Mouse (Mus musculus) midbrain, embryonic 11.5 days (tissue): Measurements from ENCODE around the gene Gng12. TPM values are rescaled to one million over a fixed set of nuclear protein-coding genes. Genes with fewer than 3 reads are reported as not detected.

Source experiments
- ATAC-seq: fragments of 200-750 bp; cut with Nextera tagmentation; 2 replicates; pipeline ENCODE4 v1.8.0; 2017; ENCODE audit warnings: moderate TSS enrichment, moderate library complexity; ENCODE audit not compliant: low FRiP score
- DNase-seq: peaks from one replicate; pipeline ENCODE4 v3.0.0; 2015; ENCODE audit warnings: low spot score; ENCODE audit errors: missing footprints
- H3K27ac ChIP-seq: fragments of 300-500 bp; sonication (generic); 2 replicates; pipeline ENCODE4 v1.5.1; 2014; ENCODE audit warnings: low read depth, low read length
- H3K27me3 ChIP-seq: fragments of 300-500 bp; sonication (generic); 2 replicates; pipeline ENCODE4 v1.6.1; 2014; ENCODE audit warnings: mild to moderate bottlenecking, low read length, moderate library complexity, mixed read lengths; ENCODE audit not compliant: control insufficient read depth, insufficient read depth
- H3K36me3 ChIP-seq: fragments of 300-500 bp; sonication (generic); 2 replicates; pipeline ENCODE4 v1.6.1; 2014; ENCODE audit warnings: mild to moderate bottlenecking, low read length, moderate library complexity, mixed read lengths; ENCODE audit not compliant: control insufficient read depth, insufficient read depth
- H3K4me1 ChIP-seq: fragments of 300-500 bp; sonication (generic); 2 replicates; pipeline ENCODE4 v1.6.1; 2014; ENCODE audit warnings: low read length; ENCODE audit not compliant: control insufficient read depth, insufficient read depth
- H3K4me2 ChIP-seq: fragments of 300-500 bp; sonication (generic); 2 replicates; pipeline ENCODE4 v1.6.1; 2014; ENCODE audit warnings: mild to moderate bottlenecking, moderate library complexity
- H3K4me3 ChIP-seq: fragments of 300-500 bp; sonication (generic); 2 replicates; pipeline ENCODE4 v1.5.1; 2014; ENCODE audit warnings: low read depth, low read length
- H3K9ac ChIP-seq: fragments of 300-500 bp; sonication (generic); 2 replicates; pipeline ENCODE4 v1.6.1; 2014; ENCODE audit warnings: low read length
- H3K9me3 ChIP-seq: fragments of 300-500 bp; sonication (generic); 2 replicates; pipeline ENCODE4 v1.6.1; 2016; ENCODE audit warnings: low read length; ENCODE audit not compliant: control insufficient read depth
- WGBS: fragments of 180-500 bp; shearing (Covaris S2); extraction: QIAGEN DNeasy Blood & Tissue Kit; methylation state at CpG from one replicate; pipeline ENCODE4 v1.1.7; 2014; 5-methylcytosine and 5-hydroxymethylcytosine counted together
- polyA plus RNA-seq: library from polyadenylated mRNA; unstranded; fragments of >200 nt; fragmentation: Nextera tagmentation; extraction: Ambion mirVana; gene quantifications from 2 replicates; pipeline ENCODE4 v1.2.1, GENCODE M21; 2014

Gng12 gene
- polyA plus RNA-seq, 1 experiment from 2014 or later = 40.8 TPM

GRCm38 (mm10) chr6:67056889-67057564 is 160.8 kb downstream of the Gng12 start:
- Histone ChIP-seq H3K27ac (no peak overlapping the region), H3K4me1 (no peaks in the 10 kb centered on the region), H3K4me2 (no peak overlapping the region), H3K9me3 (no peaks in the 10 kb centered on the region), H3K36me3 (no peaks in the 10 kb centered on the region), H3K4me3 (no peak overlapping the region), H3K9ac (no peak overlapping the region), H3K27me3 (no peaks in the 10 kb centered on the region)
- 88% methylated on average over 3 of the region's 3 CpGs for WGBS
- DNase-seq (no peak), ATAC-seq (no peak)

- Histone ChIP-seq H3K36me3 (no peaks in the 10 kb centered on the region), H3K4me1 (no peaks in the 10 kb centered on the region), H3K4me2 (no peak overlapping the region), H3K4me3 (no peak overlapping the region), H3K9ac (no peak overlapping the region), H3K27ac (no peak overlapping the region), H3K27me3 (no peaks in the 10 kb centered on the region), H3K9me3 (no peaks in the 10 kb centered on the region)
- ATAC-seq = no peak
- peak; percentile 60 for DNase-seq
- WGBS = 90% methylated on average over 5 of the region's 5 CpGs
Observed at GRCm38 (mm10) chr6:67057574-67057973, 161.4 kb downstream of the Gng12 start.

- no peak overlapping the region for H3K9ac ChIP-seq
- no peak overlapping the region for H3K4me2 ChIP-seq
- no peaks in the 10 kb centered on the region for H3K9me3 ChIP-seq
- no peaks in the 10 kb centered on the region for H3K27me3 ChIP-seq
- H3K4me3 ChIP-seq = no peak overlapping the region
- 93% methylated on average over 7 of the region's 7 CpGs for whole genome bisulfite sequencing
- peak; percentile 26 for DNase-seq
- no peaks in the 10 kb centered on the region for H3K36me3 ChIP-seq
- no peak for ATAC-seq
- no peaks in the 10 kb centered on the region for H3K4me1 ChIP-seq
- no peak overlapping the region for H3K27ac ChIP-seq
Observed at GRCm38 (mm10) chr6:67057991-67058696, 161.9 kb downstream of the Gng12 start.

GRCm38 (mm10) chr6:67060057-67060456 is 163.9 kb downstream of the Gng12 start:
- Histone ChIP-seq H3K27me3 (no peaks in the 10 kb centered on the region), H3K4me1 (no peaks in the 10 kb centered on the region), H3K4me2 (no peak overlapping the region), H3K27ac (no peak overlapping the region), H3K4me3 (no peak overlapping the region), H3K9ac (no peak overlapping the region), H3K9me3 (no peaks in the 10 kb centered on the region), H3K36me3 (no peaks in the 10 kb centered on the region)
- WGBS = 88% methylated on average over 5 of the region's 5 CpGs
- ATAC-seq (no peak), DNase-seq (no peak)

GRCm38 (mm10) chr6:67069219-67069762 is 173.1 kb downstream of the Gng12 start:
- H3K27me3 ChIP-seq = no peaks in the 10 kb centered on the region
- no peak overlapping the region for H3K4me2 ChIP-seq
- no peak overlapping the region for H3K4me3 ChIP-seq
- 89% methylated on average over 8 of the region's 8 CpGs for WGBS
- H3K9ac ChIP-seq = no peak overlapping the region
- ATAC-seq = no peak
- DNase-seq = no peak
- no peaks in the 10 kb centered on the region for H3K36me3 ChIP-seq
- H3K4me1 ChIP-seq = no peaks in the 10 kb centered on the region
- no peak overlapping the region for H3K27ac ChIP-seq
- H3K9me3 ChIP-seq = no peaks in the 10 kb centered on the region

GRCm38 (mm10) chr6:67069800-67070315 is 173.7 kb downstream of the Gng12 start:
- Histone ChIP-seq H3K4me3 (no peak overlapping the region), H3K4me2 (no peak overlapping the region), H3K9me3 (no peaks in the 10 kb centered on the region), H3K27me3 (no peaks in the 10 kb centered on the region), H3K9ac (no peak overlapping the region), H3K27ac (no peak overlapping the region), H3K4me1 (no peaks in the 10 kb centered on the region), H3K36me3 (no peaks in the 10 kb centered on the region)
- 69% methylated on average over 9 of the region's 9 CpGs for WGBS
- no peak for ATAC-seq
- no peak for DNase-seq

Other genes with a start within 250 kb of the Gng12 start
- gene Vmn1r35, start 210.5 kb upstream of the Gng12 start, polyA plus RNA-seq = not detected in 2 replicates
- gene Vmn1r36, start 177.2 kb upstream of the Gng12 start, polyA plus RNA-seq = not detected in 2 replicates
- not detected in 2 replicates for gene Vmn1r37, start 167.0 kb upstream of the Gng12 start, polyA plus RNA-seq
- gene Vmn1r38, start 113.8 kb upstream of the Gng12 start, polyA plus RNA-seq = not detected in 2 replicates
- not detected in 2 replicates for gene Vmn1r39, start 85.8 kb upstream of the Gng12 start, polyA plus RNA-seq
- gene Gadd45a, start 141.1 kb downstream of the Gng12 start, polyA plus RNA-seq = 13.2 and 16.5 TPM in 2 replicates